Mouse (Mus musculus) myocyte (in vitro differentiated cells): ENCODE measurements around the gene Tectb.

ENCODE experiments used
- CEBPB ChIP-seq: IDR thresholded peaks from 2 replicates; pipeline ENCODE4 v1.6.1; 2011; ENCODE audit warnings: mild to moderate bottlenecking, moderate library complexity; ENCODE audit not compliant: poor library complexity, insufficient read depth, severe bottlenecking
- MAX ChIP-seq: IDR thresholded peaks from one replicate; pipeline ENCODE4 v1.6.1; 2011; ENCODE audit warnings: low read depth, mild to moderate bottlenecking, control low read depth
- POLR2A ChIP-seq: IDR thresholded peaks from one replicate; pipeline ENCODE4 v1.6.1; 2011; ENCODE audit warnings: low read depth, mild to moderate bottlenecking, control low read depth, moderate library complexity; ENCODE audit not compliant: insufficient read length
- SRF ChIP-seq: IDR thresholded peaks from one replicate; pipeline ENCODE4 v1.6.1; 2011; ENCODE audit warnings: low read depth; ENCODE audit not compliant: control insufficient read depth, insufficient read length
- TCF12 ChIP-seq: IDR thresholded peaks from one replicate; pipeline ENCODE4 v1.6.1; 2011; ENCODE audit warnings: mild to moderate bottlenecking, control low read depth; ENCODE audit not compliant: poor library complexity, insufficient read depth, severe bottlenecking

DNA sequence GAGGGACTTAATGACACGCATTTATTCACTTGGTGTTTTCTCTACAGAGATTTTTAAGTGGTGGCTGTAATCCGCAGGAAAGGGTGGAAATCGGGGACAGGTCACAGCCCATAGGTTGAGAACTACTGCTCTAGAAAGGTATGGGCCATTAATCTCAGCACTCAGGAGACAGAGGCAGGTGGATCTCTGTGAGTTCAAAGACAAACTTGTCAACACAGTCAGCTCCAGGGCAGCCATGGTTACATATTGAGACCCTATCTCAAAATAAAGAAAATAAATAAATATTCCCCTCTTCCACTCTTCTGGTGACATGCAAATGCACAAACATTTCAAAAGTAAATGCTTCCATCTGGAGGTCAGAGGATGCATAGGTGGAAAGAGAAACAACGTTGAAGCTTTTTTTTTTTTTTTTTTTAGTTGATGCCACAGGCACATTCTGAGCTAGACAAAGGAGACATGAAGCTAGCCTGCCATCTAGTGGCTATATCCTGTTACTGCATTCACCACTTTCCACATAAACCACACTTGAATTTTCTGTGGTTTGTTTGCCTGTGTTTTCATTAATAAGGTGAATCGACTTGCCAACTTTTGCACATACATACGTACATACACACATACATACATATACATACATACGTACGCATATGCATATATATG is 26.1 kb downstream of the Tectb start:
- TF ChIP-seq POLR2A (no peak), SRF (no peak), TCF12 (no peak), CEBPB (no peak), MAX (no peak)
